In the genomic region with DNA sequence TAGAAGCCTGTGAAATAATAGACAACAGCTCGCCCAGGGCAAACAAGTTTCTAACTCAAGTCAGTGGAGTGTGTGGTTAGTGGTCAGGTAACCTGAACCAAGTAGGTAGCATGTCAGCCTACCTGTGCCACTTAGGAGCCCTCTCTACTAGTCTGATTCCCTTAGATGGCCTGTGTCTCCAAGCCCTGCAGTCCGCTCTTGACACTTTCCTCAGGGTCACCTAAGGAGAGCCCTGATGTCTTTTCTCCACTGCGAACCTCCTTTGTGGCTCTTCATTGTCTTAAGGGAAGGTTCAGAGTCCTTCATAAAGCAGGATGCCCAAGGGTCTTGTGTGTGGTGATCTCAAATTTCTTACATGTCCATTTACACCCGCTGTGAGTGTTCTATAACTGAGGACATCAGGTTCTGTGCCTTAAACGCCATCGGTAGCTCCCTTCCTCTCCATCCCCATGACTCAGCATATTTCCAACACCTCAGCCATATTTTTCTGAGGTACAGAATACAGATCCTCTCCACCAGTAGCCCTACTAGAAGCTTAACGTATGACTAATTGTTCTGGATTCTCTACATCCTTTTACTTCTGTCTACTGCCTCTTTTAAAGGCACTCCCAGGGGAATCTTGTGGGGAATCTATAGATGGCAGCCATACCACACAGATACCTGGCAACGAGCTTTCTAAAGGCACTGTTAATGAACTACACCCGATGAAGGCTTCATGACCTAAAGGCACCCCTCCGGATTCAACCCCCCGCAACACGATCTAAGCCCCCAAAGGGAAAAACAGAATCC, we compare ENCODE assay signal across 7 mouse cellular contexts. TPM values are rescaled to one million over a fixed set of nuclear protein-coding genes. Genes with fewer than 3 reads are reported as not detected.
A peak's percentile ranks its signal among the peaks of the same experiment; 100 is the strongest.
DNase-seq lines count a peak whose midpoint lies in the region; ATAC-seq and TF ChIP-seq lines count a peak whose summit lies in the region.

No protein-coding gene starts in this region.

- TF ChIP-seq EP300 in stomach, postnatal 0 days (optimal IDR thresholded peaks at IDR 0.05) = no peak

- peak overlapping the region; percentile 75; the same call in 1 of the 2 replicates for H3K27ac ChIP-seq in forebrain, embryonic 15.5 days (replicated peaks)
- H3K27ac ChIP-seq in liver, embryonic 11.5 days (ENCODE audit: low read depth, low read length) = peak overlapping the region; percentile 94
- peak overlapping the region; percentile 98 for H3K27ac ChIP-seq in stomach, postnatal 0 days (replicated peaks)

- TF ChIP-seq CTCF in stomach, postnatal 0 days (IDR thresholded peaks at IDR 0.05; ENCODE audit: low read depth) = no peak

- WGBS in forebrain, embryonic 15.5 days = 21% methylated on average over 12 of the region's 12 CpGs
- 17% methylated on average over 12 of the region's 12 CpGs for WGBS in liver, embryonic 11.5 days
- WGBS in stomach, postnatal 0 days = 30% methylated on average over 12 of the region's 12 CpGs

- peak overlapping the region; percentile 66 for H3K4me3 ChIP-seq in forebrain, embryonic 15.5 days
- H3K4me3 ChIP-seq in liver, embryonic 11.5 days (ENCODE audit: low read depth, low read length) = peak overlapping the region; percentile 52
- H3K4me3 ChIP-seq in stomach, postnatal 0 days (ENCODE audit: low read depth, low read length) = peak overlapping the region; percentile 62

- H3K9me3 ChIP-seq in forebrain, embryonic 15.5 days = no peaks in the 10 kb centered on the region
- H3K9me3 ChIP-seq in liver, embryonic 11.5 days (ENCODE audit: control insufficient read depth, low read length) = no peaks in the 10 kb centered on the region
- no peaks in the 10 kb centered on the region for H3K9me3 ChIP-seq in stomach, postnatal 0 days (ENCODE audit: control insufficient read depth, low read length)

- peak overlapping the region; percentile 99 for H3K4me2 ChIP-seq in forebrain, embryonic 15.5 days (replicated peaks)
- peak overlapping the region; percentile 94 for H3K4me2 ChIP-seq in liver, embryonic 11.5 days
- peak overlapping the region; percentile 90 for H3K4me2 ChIP-seq in stomach, postnatal 0 days (replicated peaks; ENCODE audit: low read depth)

- no peak overlapping the region for H3K9ac ChIP-seq in forebrain, embryonic 15.5 days (replicated peaks)
- H3K9ac ChIP-seq in liver, embryonic 11.5 days (ENCODE audit: low read depth, low read length) = peak overlapping the region; percentile 82; the same call in 1 of the 2 replicates
- H3K9ac ChIP-seq in stomach, postnatal 0 days (ENCODE audit: low read length) = peak overlapping the region; percentile 83

- no peaks in the 10 kb centered on the region for H3K36me3 ChIP-seq in forebrain, embryonic 15.5 days
- no peaks in the 10 kb centered on the region for H3K36me3 ChIP-seq in liver, embryonic 11.5 days (ENCODE audit: control insufficient read depth, insufficient read depth, low read length)
- no peaks in the 10 kb centered on the region for H3K36me3 ChIP-seq in stomach, postnatal 0 days (ENCODE audit: control insufficient read depth, insufficient read depth, low read length)

- peak; percentile 78 for DNase-seq in 3T3-L1 (ENCODE audit: low read depth, low spot score)
- DNase-seq in A20 (ENCODE audit: low read depth, low spot score) = peak; percentile 32
- DNase-seq in liver, embryonic 11.5 days (ENCODE audit: low spot score) = no peak
- DNase-seq in stomach, postnatal 0 days (ENCODE audit: low spot score) = no peak
- no peak for DNase-seq in layer of hippocampus, adult 18-20 months (ENCODE audit: low spot score in 2 of 2)
- no peak for DNase-seq in kidney, postnatal 4 days

- H3K4me1 ChIP-seq in forebrain, embryonic 15.5 days = peaks cover 61% of the 10 kb centered on the region
- H3K4me1 ChIP-seq in liver, embryonic 11.5 days (replicated peaks; ENCODE audit: control insufficient read depth, insufficient read depth, low read length) = peaks cover 33% of the 10 kb centered on the region
- peaks cover 14% of the 10 kb centered on the region for H3K4me1 ChIP-seq in stomach, postnatal 0 days (replicated peaks; ENCODE audit: control insufficient read depth, insufficient read depth)

- no peak for ATAC-seq in forebrain, embryonic 15.5 days (replicated peaks)
- ATAC-seq in liver, embryonic 11.5 days (replicated peaks; ENCODE audit: low FRiP score) = no peak
- ATAC-seq in stomach, postnatal 0 days (ENCODE audit: low FRiP score, low TSS enrichment) = no peak

- peaks cover 18% of the 10 kb centered on the region for H3K27me3 ChIP-seq in forebrain, embryonic 15.5 days
- H3K27me3 ChIP-seq in liver, embryonic 11.5 days (replicated peaks; ENCODE audit: control insufficient read depth, insufficient read depth, low read length) = peaks cover 81% of the 10 kb centered on the region
- no peaks in the 10 kb centered on the region for H3K27me3 ChIP-seq in stomach, postnatal 0 days (ENCODE audit: control insufficient read depth, insufficient read depth, low read length)

RNA-seq across cellular contexts. Expression of gene Hes1, which starts 1.7 kb away (rescaled TPM):
- 16.4 and 18.8 TPM in 2 replicates for polyA plus RNA-seq in forebrain, embryonic 15.5 days (2015; fragmentation: Nextera tagmentation; extraction: Ambion mirVana)
- 22.6 and 25.3 TPM in 2 replicates for polyA plus RNA-seq in liver, embryonic 11.5 days (2014; fragmentation: Nextera tagmentation; extraction: Ambion mirVana)
- 66.2 and 73.1 TPM in 2 replicates for polyA plus RNA-seq in stomach, postnatal 0 days (2015; fragmentation: Nextera tagmentation; extraction: Ambion mirVana)
- 10 to 100 TPM; 24.4 to 28.0 TPM for total RNA-seq in layer of hippocampus, adult 18-20 months (2021)

Comparison
In these comparisons a context has a peak if more than half of its experiments do, and no peak if none do; other contexts are left out.
1. DNase-seq: peak in 3T3-L1 (single experiment) and A20 (single experiment); none in liver, embryonic 11.5 days (single experiment), stomach, postnatal 0 days (single experiment), layer of hippocampus, adult 18-20 months (0 of 2) and kidney, postnatal 4 days (0 of 2).
2. Peak in every context shown above with its lines, with median percentiles within 50 percentile points of each other: H3K27ac ChIP-seq, H3K4me2 ChIP-seq and H3K4me3 ChIP-seq.